Mouse (Mus musculus) E14TG2a.4 (cell line): Measurements from ENCODE around the gene Arl4d.
A peak's percentile ranks its signal among the peaks of the same experiment; 100 is the strongest.
"Not testable (repeated sequence)": the region's sequence is repeated elsewhere in the genome, so short reads cannot be mapped to it uniquely, and the experiment has no call there.

Source experiments
- H3K27me3 ChIP-seq: 2 replicates; pipeline ENCODE4 v1.6.1; 2014; ENCODE audit warnings: low read length, control low read depth; ENCODE audit not compliant: insufficient read depth
- H3K36me3 ChIP-seq: 2 replicates; pipeline ENCODE4 v1.6.1; 2014; ENCODE audit warnings: low read length, control low read depth; ENCODE audit not compliant: insufficient read depth
- H3K4me1 ChIP-seq: replicated peaks from 2 replicates; pipeline ENCODE4 v1.6.1; 2014; ENCODE audit warnings: low read depth, low read length, control low read depth
- H3K4me3 ChIP-seq: replicated peaks from 2 replicates; pipeline ENCODE4 v1.5.1; 2014; ENCODE audit warnings: mild to moderate bottlenecking, low read length
- H3K9me3 ChIP-seq: 2 replicates; pipeline ENCODE4 v1.6.1; 2014; ENCODE audit warnings: low read length, control low read depth
- CTCF ChIP-seq: conservative IDR thresholded peaks from 2 replicates; pipeline ENCODE4 v1.5.1; 2014; ENCODE audit warnings: low read length
- NANOG ChIP-seq: IDR thresholded peaks from 2 replicates; pipeline ENCODE4 v1.6.1; 2014; ENCODE audit warnings: borderline replicate concordance, low read length, mixed read lengths
- POU5F1 ChIP-seq: IDR thresholded peaks from 2 replicates; pipeline ENCODE4 v1.6.1; 2014; ENCODE audit warnings: low read length, borderline replicate concordance

Gene Arl4d

DNA sequence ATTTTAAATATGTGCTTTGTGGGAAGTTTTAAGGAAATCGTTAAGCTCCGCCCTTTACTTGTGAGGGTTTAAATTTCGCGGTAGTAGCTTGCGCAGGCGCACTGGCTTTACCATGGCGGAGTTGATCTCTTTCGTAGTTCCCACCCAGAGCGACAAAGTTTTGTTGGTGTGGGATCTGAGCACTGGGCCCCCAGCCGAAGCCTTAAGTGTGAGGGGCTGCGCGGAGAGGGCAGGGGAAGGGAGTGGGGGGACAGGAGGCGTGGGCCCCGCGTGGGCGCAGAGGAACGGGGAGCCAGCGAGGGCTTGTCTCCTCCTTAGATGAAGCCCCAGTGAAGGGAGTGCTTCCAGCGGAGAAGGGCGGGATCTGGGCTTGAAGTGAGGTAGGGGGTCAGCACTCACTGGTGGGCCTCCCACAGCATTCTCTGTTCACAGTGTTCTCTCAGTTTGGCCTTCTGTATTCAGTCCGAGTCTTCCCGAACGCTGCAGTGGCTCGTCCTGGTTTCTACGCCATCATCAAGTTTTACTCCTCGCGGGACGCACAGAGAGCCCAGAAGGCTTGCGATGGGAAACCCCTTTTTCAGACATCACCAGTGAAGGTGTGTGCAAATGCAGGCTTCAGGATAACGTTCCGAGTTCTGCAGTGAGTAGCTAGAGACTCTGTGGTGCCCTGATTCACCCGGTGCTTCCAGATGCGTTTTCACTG, 37.3 kb upstream of the Arl4d start:
- Histone ChIP-seq H3K4me3 (peak overlapping the region; percentile 82), H3K9me3 (peaks cover 22% of the 10 kb centered on the region), H3K36me3 (peaks cover 40% of the 10 kb centered on the region), H3K27me3 (no peaks in the 10 kb centered on the region), H3K4me1 (peaks cover 39% of the 10 kb centered on the region)
- TF ChIP-seq NANOG, result no peak
- no peak for TF ChIP-seq POU5F1
- TF ChIP-seq CTCF, result no peak

DNA sequence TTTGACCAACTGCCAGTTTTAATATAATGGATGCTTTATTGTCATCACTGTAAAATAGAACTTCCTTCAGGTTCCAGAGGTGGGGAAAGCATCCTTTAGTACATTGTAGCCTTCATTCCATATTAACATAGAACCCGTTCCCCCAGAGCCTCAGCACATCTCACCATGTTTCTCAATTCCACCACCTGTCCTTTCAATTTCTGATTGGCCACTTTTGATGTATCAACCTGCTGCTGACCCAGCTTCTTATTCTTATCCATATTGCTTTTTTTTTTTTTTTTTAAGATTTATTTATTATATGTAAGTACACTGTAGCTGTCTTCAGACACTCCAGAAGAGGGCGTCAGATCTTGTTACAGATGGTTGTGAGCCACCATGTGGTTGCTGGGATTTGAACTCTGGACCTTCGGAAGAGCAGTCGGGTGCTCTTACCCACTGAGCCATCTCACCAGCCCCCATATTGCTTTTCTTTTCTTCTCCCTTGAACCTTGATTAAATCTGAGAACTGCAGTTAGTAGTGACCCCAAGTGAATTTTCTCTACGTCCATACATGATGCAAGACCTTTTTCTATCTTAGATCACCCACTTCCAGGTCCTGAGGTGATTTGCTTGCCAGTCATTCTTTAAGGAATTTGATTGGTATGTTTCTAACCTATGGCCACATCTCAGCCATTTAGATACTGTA, 36.5 kb upstream of the Arl4d start:
- not testable (repeated sequence) for H3K27me3 ChIP-seq
- Histone ChIP-seq H3K4me3 (peak overlapping the region; percentile 82), H3K4me1 (peaks cover 39% of the 10 kb centered on the region), H3K36me3 (peaks cover 49% of the 10 kb centered on the region), H3K9me3 (peaks cover 14% of the 10 kb centered on the region)

DNA sequence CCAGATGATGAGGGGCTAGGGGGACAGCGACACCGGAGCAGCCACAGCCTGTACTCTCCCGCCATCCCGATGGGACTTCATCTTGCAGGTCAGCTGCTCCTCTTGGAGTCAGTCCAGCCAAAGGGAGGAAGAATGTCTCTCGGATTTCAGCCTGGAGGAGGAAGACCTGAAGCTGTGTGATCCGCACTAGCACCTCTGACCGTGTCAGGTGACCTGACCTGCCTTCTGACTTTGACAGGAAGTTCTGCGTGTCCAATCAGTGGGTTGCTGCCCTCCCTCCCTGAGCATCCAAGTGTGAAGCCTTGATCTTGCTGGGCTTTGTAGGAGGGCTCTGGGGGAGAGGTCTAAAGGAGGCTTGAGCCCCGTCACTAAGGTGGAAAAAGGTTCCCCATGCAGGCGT, 29.7 kb upstream of the Arl4d start:
- Histone ChIP-seq H3K4me3 (no peak overlapping the region), H3K4me1 (peaks cover 36% of the 10 kb centered on the region), H3K27me3 (no peaks in the 10 kb centered on the region), H3K36me3 (peaks cover 60% of the 10 kb centered on the region), H3K9me3 (no peaks in the 10 kb centered on the region)
- TF ChIP-seq CTCF (no peak), POU5F1 (no peak), NANOG (no peak)

DNA sequence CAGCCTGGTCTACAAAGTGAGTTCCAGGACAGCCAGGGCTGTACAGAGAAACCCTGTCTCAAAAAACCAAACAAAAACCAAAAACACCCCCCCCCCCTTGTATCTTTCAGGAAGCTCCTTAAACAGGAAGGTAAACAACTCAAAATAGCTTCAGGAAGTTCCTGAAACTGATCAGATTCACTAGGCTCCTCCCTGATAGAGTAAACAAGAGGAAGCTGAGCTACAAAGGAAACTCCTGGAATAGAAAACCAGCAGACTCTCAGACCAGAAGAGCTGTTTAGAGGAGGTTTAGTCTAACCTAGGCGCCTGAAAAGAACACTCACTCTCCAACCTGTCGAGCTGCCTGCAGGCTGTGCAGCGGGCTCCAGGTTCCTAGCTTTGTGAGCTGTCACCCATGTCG, 25.6 kb upstream of the Arl4d start:
- TF ChIP-seq NANOG, result no peak
- TF ChIP-seq CTCF, result no peak
- no peak for TF ChIP-seq POU5F1
- peaks cover 29% of the 10 kb centered on the region for H3K4me1 ChIP-seq
- peaks cover 19% of the 10 kb centered on the region for H3K36me3 ChIP-seq
- 0 out of 2 replicates have a peak overlapping the region, but pooled peaks have one; percentile 7 for H3K4me3 ChIP-seq
- H3K9me3 ChIP-seq, result no peaks in the 10 kb centered on the region
- H3K27me3 ChIP-seq, result no peaks in the 10 kb centered on the region

DNA sequence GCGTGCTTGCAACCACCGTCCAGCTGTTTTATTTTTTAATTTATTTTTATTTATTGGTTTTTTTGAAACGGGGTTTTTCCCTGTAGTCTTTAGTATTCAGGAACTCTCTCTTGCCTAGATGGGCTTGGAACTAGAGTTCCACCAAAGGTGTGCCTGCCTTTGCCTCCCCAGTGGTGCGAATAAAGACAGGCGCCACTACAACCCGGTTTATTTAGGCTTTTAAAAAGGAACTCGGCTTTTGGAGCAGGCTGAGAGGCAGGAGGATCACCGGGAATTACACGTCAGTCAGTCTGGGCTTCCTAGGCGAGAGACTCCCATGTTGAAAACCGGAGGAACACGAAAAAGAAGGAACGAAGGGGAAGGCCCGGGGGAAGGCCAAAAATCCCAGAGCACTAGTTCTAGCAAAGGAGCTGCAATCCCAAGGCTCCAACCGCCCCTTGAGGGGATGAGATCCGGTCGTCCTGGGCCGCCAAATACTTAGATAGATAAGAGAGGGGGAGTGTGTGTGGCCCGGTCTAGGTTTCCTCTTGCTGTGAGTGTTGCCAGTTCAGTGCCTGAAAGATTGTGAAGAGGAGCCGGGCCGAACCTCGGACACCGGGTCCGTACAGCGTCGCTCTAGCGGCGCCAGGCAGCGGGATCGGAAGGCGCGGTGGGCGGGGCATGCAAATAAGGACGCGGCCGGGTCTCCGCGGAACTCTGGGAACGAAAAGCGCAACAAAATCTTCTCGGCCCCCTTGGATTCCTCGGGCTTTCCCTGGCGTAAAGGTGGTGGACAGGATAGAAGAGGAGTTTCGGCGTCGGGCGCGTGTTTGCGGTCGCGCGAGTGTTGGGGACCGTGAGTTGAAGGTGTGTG, 24.3 kb upstream of the Arl4d start:
- not testable (repeated sequence) for H3K27me3 ChIP-seq, H3K9me3 ChIP-seq, H3K36me3 ChIP-seq
- Histone ChIP-seq H3K4me1 (peaks cover 18% of the 10 kb centered on the region), H3K4me3 (peak overlapping the region; percentile 71)

DNA sequence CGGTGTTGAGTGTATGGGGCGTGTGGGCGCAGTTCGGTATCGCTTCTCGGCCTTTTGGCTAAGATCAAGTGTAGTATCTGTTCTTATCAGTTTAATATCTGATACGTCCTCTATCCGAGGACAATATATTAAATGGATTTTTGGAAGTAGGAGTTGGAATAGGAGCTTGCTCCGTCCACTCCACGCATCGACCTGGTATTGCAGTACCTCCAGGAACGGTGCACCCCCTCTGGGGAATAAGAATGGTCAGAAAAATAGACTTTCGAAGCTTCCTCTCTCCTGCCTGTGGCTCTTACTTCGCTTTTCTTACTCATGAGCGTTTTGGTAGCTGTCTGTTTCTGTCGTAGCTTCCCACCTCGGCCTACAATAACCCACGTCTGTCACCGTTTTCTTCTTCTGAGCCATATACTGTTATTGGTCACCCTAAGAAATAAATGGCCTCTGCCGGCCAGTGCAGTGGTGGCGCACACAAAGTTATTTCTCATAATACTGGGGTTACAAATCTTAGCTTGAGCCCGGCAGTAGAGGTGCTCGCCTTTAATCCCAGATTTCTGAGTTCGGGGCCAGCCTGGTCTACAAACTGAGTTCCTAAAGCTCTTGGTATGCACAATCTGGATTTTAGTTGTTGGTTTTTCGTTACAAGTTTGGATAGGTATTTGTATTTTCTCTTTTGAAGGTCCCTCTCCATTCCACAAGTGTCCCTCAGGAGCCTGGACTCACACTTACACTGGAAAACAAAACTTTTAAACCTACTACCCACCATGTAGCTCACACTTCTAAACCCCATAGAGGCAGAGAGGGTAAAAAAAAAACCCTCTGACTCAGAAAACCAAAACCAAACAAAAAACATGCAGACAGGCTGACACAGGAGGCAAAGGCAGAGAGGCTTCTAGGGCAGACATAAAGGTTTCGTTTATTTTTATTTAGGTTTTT, 23.4 kb upstream of the Arl4d start:
- not testable (repeated sequence) for H3K27me3 ChIP-seq, H3K4me3 ChIP-seq, H3K36me3 ChIP-seq, H3K9me3 ChIP-seq
- peaks cover 18% of the 10 kb centered on the region for H3K4me1 ChIP-seq

DNA sequence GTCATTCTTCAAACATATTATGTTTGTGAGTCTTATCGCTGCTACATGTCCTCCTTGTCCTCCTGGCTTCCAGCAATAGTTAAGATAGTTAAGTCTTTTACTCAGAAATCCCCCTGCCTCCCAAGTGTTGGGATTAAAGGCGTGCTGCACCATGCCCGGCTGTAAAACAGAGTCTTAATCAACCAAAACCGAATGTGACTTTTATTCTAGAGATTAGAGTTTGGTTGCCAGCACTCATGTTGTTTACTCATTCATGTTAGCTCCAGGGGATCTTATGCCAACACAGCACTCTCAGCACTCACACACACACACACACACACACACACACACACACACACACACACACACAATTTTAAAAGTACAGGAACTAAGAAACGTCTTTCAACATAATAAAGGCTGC, 22.4 kb upstream of the Arl4d start:
- Histone ChIP-seq H3K27me3 (no peaks in the 10 kb centered on the region), H3K4me1 (peaks cover 18% of the 10 kb centered on the region), H3K9me3 (peaks cover 4% of the 10 kb centered on the region), H3K4me3 (no peak overlapping the region), H3K36me3 (no peaks in the 10 kb centered on the region)
- TF ChIP-seq NANOG (no peak), CTCF (no peak), POU5F1 (no peak)

DNA sequence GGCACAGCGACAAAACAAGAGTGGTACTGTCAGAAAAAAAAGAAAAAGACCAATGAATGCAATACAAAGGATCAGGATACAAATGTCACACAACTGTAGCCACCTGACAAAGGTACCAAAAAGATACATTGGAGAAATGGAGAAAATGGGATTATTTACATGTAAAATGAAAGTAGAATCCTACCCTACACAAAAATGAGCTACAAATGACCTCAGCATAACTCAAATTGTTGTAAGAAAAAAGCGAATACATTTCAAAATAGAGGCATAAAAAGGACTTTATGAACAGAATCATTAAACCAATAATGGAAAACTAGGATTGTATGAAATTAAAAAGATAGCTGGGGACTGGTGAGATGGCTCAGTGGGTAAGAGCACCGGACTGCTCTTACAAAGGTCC, 20.8 kb upstream of the Arl4d start:
- TF ChIP-seq CTCF (no peak), POU5F1 (no peak), NANOG (no peak)
- Histone ChIP-seq H3K4me1 (peaks cover 18% of the 10 kb centered on the region), H3K27me3 (no peaks in the 10 kb centered on the region), H3K9me3 (peaks cover 20% of the 10 kb centered on the region), H3K4me3 (no peak overlapping the region), H3K36me3 (no peaks in the 10 kb centered on the region)

DNA sequence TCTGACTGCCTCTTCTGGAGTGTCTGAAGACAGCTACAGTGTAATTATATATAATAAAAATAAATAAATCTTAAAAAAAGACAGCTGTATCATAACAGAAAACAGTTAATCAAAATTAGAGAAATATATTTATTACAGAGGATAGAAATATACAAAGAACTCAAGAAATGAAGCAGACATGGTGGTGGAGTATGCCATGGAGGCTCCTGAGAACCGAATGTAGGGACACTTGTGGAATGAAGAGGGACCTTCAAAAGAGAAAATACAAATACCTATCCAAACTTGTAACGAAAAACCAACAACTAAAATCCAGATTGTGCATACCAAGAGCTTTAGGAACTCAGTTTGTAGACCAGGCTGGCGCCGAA, 20.3 kb upstream of the Arl4d start:
- not testable (repeated sequence) for H3K36me3 ChIP-seq, H3K4me3 ChIP-seq, H3K27me3 ChIP-seq

DNA sequence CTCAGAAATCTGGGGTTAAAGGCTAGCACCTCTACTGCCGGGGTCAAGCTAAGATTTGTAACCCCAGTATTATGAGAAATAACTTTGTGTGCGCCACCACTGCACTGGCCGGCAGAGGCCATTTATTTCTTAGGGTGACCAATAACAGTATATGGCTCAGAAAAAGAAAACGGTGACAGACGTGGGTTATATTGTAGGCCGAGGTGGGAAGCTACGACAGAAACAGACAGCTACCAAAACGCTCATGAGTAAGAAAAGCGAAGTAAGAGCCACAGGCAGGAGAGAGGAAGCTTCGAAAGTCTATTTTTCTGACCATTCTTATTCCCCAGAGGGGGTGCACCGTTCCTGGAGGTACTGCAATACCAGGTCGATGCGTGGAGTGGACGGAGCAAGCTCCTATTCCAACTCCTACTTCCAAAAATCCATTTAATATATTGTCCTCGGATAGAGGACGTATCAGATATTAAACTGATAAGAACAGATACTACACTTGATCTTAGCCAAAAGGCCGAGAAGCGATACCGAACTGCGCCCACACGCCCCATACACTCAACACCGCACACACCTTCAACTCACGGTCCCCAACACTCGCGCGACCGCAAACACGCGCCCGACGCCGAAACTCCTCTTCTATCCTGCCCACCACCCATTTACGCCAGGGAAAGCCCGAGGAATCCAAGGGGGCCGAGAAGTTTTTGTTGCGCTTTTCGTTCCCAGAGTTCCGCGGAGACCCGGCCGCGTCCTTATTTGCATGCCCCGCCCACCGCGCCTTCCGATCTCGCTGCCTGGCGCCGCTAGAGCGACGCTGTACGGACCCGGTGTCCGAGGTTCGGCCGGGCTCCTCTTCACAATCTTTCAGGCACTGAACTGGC, 19.7 kb upstream of the Arl4d start:
- H3K4me3 ChIP-seq, H3K27me3 ChIP-seq, H3K36me3 ChIP-seq: not testable (repeated sequence)
- H3K4me1 ChIP-seq, result peaks cover 12% of the 10 kb centered on the region; the same call in 1 of the 2 replicates
- H3K9me3 ChIP-seq, result peaks cover 25% of the 10 kb centered on the region

More for the DNA sequence above, 20.3 kb upstream of the Arl4d start:
- Histone ChIP-seq H3K4me1 (peaks cover 17% of the 10 kb centered on the region), H3K9me3 (peaks cover 24% of the 10 kb centered on the region)

DNA sequence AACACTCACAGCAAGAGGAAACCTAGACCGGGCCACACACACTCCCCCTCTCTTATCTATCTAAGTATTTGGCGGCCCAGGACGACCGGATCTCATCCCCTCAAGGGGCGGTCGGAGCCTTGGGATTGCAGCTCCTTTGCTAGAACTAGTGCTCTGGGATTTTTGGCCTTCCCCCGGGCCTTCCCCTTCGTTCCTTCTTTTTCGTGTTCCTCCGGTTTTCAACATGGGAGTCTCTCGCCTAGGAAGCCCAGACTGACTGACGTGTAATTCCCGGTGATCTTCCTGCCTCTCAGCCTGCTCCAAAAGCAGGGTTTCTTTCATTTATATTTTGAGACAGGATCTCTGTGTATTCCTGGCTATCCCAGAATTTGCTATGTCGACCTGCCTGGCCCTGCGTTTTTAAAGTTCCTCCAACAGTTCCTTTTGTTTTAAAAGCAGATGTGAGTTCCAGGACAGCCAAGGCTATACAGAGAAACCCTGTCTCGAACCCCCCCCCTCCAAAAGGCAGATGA, 19.0 kb upstream of the Arl4d start:
- Histone ChIP-seq H3K4me1 (peaks cover 12% of the 10 kb centered on the region; the same call in 1 of the 2 replicates), H3K9me3 (peaks cover 25% of the 10 kb centered on the region)
- H3K36me3 ChIP-seq, H3K27me3 ChIP-seq, H3K4me3 ChIP-seq: not testable (repeated sequence)
